Mouse (Mus musculus) hindbrain, embryonic 13.5 days (tissue): ENCODE results near the gene Cbfa2t3. TPM values are rescaled to one million over a fixed set of nuclear protein-coding genes. Genes with fewer than 3 reads are reported as not detected.

Experiments used
- ATAC-seq: fragments of 200-750 bp; cut with Nextera tagmentation; 2 replicates; pipeline ENCODE4 v1.8.0; 2017; ENCODE audit warnings: moderate TSS enrichment; ENCODE audit not compliant: low FRiP score
- H3K27ac ChIP-seq: fragments of 300-500 bp; sonication (generic); 2 replicates; pipeline ENCODE4 v1.5.1; 2015; ENCODE audit warnings: inconsistent platforms, mild to moderate bottlenecking, moderate library complexity
- H3K27me3 ChIP-seq: fragments of 300-500 bp; sonication (generic); 2 replicates; pipeline ENCODE4 v1.6.1; 2015; ENCODE audit warnings: mild to moderate bottlenecking, inconsistent platforms
- H3K36me3 ChIP-seq: fragments of 300-500 bp; sonication (generic); 2 replicates; pipeline ENCODE4 v1.6.1; 2015; ENCODE audit warnings: mild to moderate bottlenecking, inconsistent platforms
- H3K4me1 ChIP-seq: fragments of 300-500 bp; sonication (generic); replicated peaks from 2 replicates; pipeline ENCODE4 v1.6.1; 2015; ENCODE audit warnings: inconsistent platforms
- H3K4me2 ChIP-seq: fragments of 300-500 bp; sonication (generic); 2 replicates; pipeline ENCODE4 v1.6.1; 2015; ENCODE audit warnings: inconsistent platforms, mild to moderate bottlenecking, moderate library complexity
- H3K4me3 ChIP-seq: fragments of 300-500 bp; sonication (generic); 2 replicates; pipeline ENCODE4 v1.5.1; 2015; ENCODE audit warnings: mild to moderate bottlenecking, inconsistent platforms
- H3K9ac ChIP-seq: fragments of 300-500 bp; sonication (generic); 2 replicates; pipeline ENCODE4 v1.6.1; 2015; ENCODE audit warnings: mild to moderate bottlenecking, inconsistent platforms
- H3K9me3 ChIP-seq: fragments of 300-500 bp; sonication (generic); 2 replicates; pipeline ENCODE4 v1.6.1; 2016; ENCODE audit warnings: inconsistent platforms
- WGBS: fragments of 180-500 bp; shearing (Covaris S2); methylation state at CpG from one replicate; pipeline ENCODE4 v1.1.7; 2015; 5-methylcytosine and 5-hydroxymethylcytosine counted together
- polyA plus RNA-seq: library from polyadenylated mRNA; unstranded; fragments of >200 nt; fragmentation: Nextera tagmentation; extraction: Ambion mirVana; gene quantifications from 2 replicates; pipeline ENCODE4 v1.2.1, GENCODE M21; 2015

The Cbfa2t3 gene
- polyA plus RNA-seq, 1 experiment from 2014 or later = 30.2 TPM

DNA sequence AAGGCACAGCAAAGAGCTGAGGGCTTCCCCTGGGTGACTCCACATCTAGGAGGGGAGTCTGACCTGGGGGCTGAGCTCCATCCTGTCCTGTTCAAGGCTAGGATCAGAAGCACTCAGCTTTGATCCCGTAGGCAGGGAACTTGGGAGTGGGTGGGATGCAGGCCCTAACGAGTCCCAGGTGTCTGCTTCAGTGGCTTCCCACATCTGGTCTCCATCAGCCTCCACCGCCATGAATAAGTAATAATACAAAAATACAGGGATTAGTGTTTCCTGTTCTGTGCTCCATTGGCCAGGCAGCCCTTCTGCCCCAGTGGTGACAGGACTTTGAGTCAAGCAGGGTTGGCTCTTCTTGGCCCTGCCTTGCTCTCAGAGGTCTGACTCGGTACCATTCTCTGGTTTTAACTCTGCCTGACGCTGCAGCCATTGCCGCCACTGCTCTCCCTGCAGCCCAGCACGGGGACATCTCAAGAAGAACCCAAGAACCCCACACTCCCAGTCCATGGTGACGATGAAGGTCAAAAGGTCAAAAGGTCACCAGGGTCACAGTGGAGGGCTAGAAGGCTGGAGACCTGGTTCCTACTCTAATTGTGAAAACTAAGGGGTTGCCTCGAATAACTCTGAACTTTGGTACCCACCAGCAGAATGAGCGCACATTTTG, 40.6 kb downstream of the Cbfa2t3 start:
- Histone ChIP-seq H3K27ac (peak overlapping the region; percentile 19; the same call in 1 of the 2 replicates), H3K4me1 (peaks cover 95% of the 10 kb centered on the region), H3K36me3 (no peaks in the 10 kb centered on the region), H3K27me3 (no peaks in the 10 kb centered on the region), H3K4me3 (no peak overlapping the region), H3K9me3 (no peaks in the 10 kb centered on the region), H3K4me2 (no peak overlapping the region), H3K9ac (no peak overlapping the region)
- ATAC-seq = no peak
- WGBS = 70% methylated on average over 10 of the region's 10 CpGs

- H3K4me3 ChIP-seq = no peak overlapping the region
- peaks cover 93% of the 10 kb centered on the region for H3K4me1 ChIP-seq
- H3K4me2 ChIP-seq = no peak overlapping the region
- H3K36me3 ChIP-seq = no peaks in the 10 kb centered on the region
- WGBS = 82% methylated on average over 13 of the region's 13 CpGs
- no peak for ATAC-seq
- no peaks in the 10 kb centered on the region for H3K27me3 ChIP-seq
- no peaks in the 10 kb centered on the region for H3K9me3 ChIP-seq
- H3K9ac ChIP-seq = no peak overlapping the region
- H3K27ac ChIP-seq = peak overlapping the region; percentile 3; the same call in 1 of the 2 replicates
These were observed 42.6 kb downstream of the Cbfa2t3 start for GRCm38 (mm10) chr8:122656056-122656999.

- no peak for ATAC-seq
- Histone ChIP-seq H3K9me3 (no peaks in the 10 kb centered on the region), H3K4me3 (no peak overlapping the region), H3K27me3 (no peaks in the 10 kb centered on the region), H3K4me1 (peaks cover 95% of the 10 kb centered on the region), H3K36me3 (peaks cover 6% of the 10 kb centered on the region), H3K27ac (0 out of 2 replicates have a peak overlapping the region, but pooled peaks have one; percentile 42), H3K4me2 (no peak overlapping the region), H3K9ac (no peak overlapping the region)
- 46% methylated on average over 7 of the region's 7 CpGs for WGBS
These were observed 44.1 kb downstream of the Cbfa2t3 start for GRCm38 (mm10) chr8:122654768-122655167.

- peaks cover 27% of the 10 kb centered on the region for H3K36me3 ChIP-seq
- H3K4me2 ChIP-seq = no peak overlapping the region
- H3K9me3 ChIP-seq = no peaks in the 10 kb centered on the region
- ATAC-seq = no peak
- peaks cover 74% of the 10 kb centered on the region for H3K4me1 ChIP-seq
- no peaks in the 10 kb centered on the region for H3K27me3 ChIP-seq
- 74% methylated on average over 6 of the region's 6 CpGs for WGBS
- H3K4me3 ChIP-seq = no peak overlapping the region
- H3K9ac ChIP-seq = no peak overlapping the region
- no peak overlapping the region for H3K27ac ChIP-seq
These were observed 46.3 kb downstream of the Cbfa2t3 start for GRCm38 (mm10) chr8:122652643-122653042.

GRCm38 (mm10) chr8:122651326-122651921, 47.5 kb downstream of the Cbfa2t3 start:
- no peaks in the 10 kb centered on the region for H3K9me3 ChIP-seq
- H3K4me3 ChIP-seq = no peak overlapping the region
- WGBS = 53% methylated on average over 16 of the region's 16 CpGs
- peak overlapping the region; percentile 64 for H3K27ac ChIP-seq
- ATAC-seq = no peak; the same call in 1 of the 2 replicates
- peaks cover 38% of the 10 kb centered on the region for H3K36me3 ChIP-seq
- H3K27me3 ChIP-seq = no peaks in the 10 kb centered on the region
- H3K4me2 ChIP-seq = no peak overlapping the region
- no peak overlapping the region; the same call in 1 of the 2 replicates for H3K9ac ChIP-seq
- H3K4me1 ChIP-seq = peaks cover 63% of the 10 kb centered on the region

GRCm38 (mm10) chr8:122648192-122648970, 50.5 kb downstream of the Cbfa2t3 start:
- H3K4me2 ChIP-seq = no peak overlapping the region
- ATAC-seq = no peak
- H3K9ac ChIP-seq = no peak overlapping the region
- H3K4me1 ChIP-seq = peaks cover 33% of the 10 kb centered on the region
- H3K27ac ChIP-seq = no peak overlapping the region
- H3K4me3 ChIP-seq = no peak overlapping the region
- H3K36me3 ChIP-seq = peaks cover 68% of the 10 kb centered on the region
- H3K27me3 ChIP-seq = no peaks in the 10 kb centered on the region
- 80% methylated on average over 15 of the region's 15 CpGs for WGBS
- H3K9me3 ChIP-seq = no peaks in the 10 kb centered on the region

GRCm38 (mm10) chr8:122646337-122646736, 52.6 kb downstream of the Cbfa2t3 start:
- Histone ChIP-seq H3K4me1 (peaks cover 19% of the 10 kb centered on the region), H3K9me3 (no peaks in the 10 kb centered on the region), H3K27ac (no peak overlapping the region), H3K36me3 (peaks cover 87% of the 10 kb centered on the region), H3K4me3 (no peak overlapping the region), H3K4me2 (no peak overlapping the region), H3K9ac (no peak overlapping the region), H3K27me3 (no peaks in the 10 kb centered on the region)
- WGBS = 91% methylated on average over 16 of the region's 16 CpGs
- ATAC-seq = no peak

GRCm38 (mm10) chr8:122644175-122644954, 54.5 kb downstream of the Cbfa2t3 start:
- Histone ChIP-seq H3K36me3 (peaks cover 95% of the 10 kb centered on the region), H3K4me1 (peaks cover 21% of the 10 kb centered on the region), H3K27ac (no peak overlapping the region), H3K9ac (no peak overlapping the region), H3K27me3 (no peaks in the 10 kb centered on the region), H3K4me2 (no peak overlapping the region), H3K4me3 (no peak overlapping the region), H3K9me3 (no peaks in the 10 kb centered on the region)
- 80% methylated on average over 6 of the region's 6 CpGs for WGBS
- ATAC-seq = no peak

- Histone ChIP-seq H3K4me2 (no peak overlapping the region), H3K4me3 (no peak overlapping the region), H3K27ac (no peak overlapping the region), H3K36me3 (peaks cover 96% of the 10 kb centered on the region), H3K9me3 (no peaks in the 10 kb centered on the region), H3K27me3 (no peaks in the 10 kb centered on the region), H3K4me1 (peaks cover 32% of the 10 kb centered on the region), H3K9ac (no peak overlapping the region)
- WGBS = 78% methylated on average over 9 of the region's 9 CpGs
- no peak for ATAC-seq
These were observed 56.8 kb downstream of the Cbfa2t3 start for GRCm38 (mm10) chr8:122642071-122642470.

GRCm38 (mm10) chr8:122641406-122641805, 57.5 kb downstream of the Cbfa2t3 start:
- Histone ChIP-seq H3K4me3 (no peak overlapping the region), H3K36me3 (peaks cover 96% of the 10 kb centered on the region), H3K4me1 (peaks cover 35% of the 10 kb centered on the region), H3K27me3 (no peaks in the 10 kb centered on the region), H3K4me2 (no peak overlapping the region), H3K9me3 (no peaks in the 10 kb centered on the region), H3K27ac (no peak overlapping the region), H3K9ac (no peak overlapping the region)
- ATAC-seq = no peak
- WGBS = 85% methylated on average over 15 of the region's 15 CpGs

- no peaks in the 10 kb centered on the region for H3K27me3 ChIP-seq
- H3K9ac ChIP-seq = peak overlapping the region; percentile 49; the same call in 1 of the 2 replicates
- ATAC-seq = no peak
- no peak overlapping the region for H3K4me2 ChIP-seq
- no peak overlapping the region for H3K4me3 ChIP-seq
- H3K4me1 ChIP-seq = peaks cover 35% of the 10 kb centered on the region
- peaks cover 93% of the 10 kb centered on the region for H3K36me3 ChIP-seq
- no peaks in the 10 kb centered on the region for H3K9me3 ChIP-seq
- 89% methylated on average over 4 of the region's 4 CpGs for WGBS
- peak overlapping the region; percentile 69; the same call in 1 of the 2 replicates for H3K27ac ChIP-seq
These were observed 58.1 kb downstream of the Cbfa2t3 start for GRCm38 (mm10) chr8:122640825-122641224.
